Mouse (Mus musculus): Measurements from ENCODE around the gene Susd3. TPM values are rescaled to one million over a fixed set of nuclear protein-coding genes. Genes with fewer than 3 reads are reported as not detected.
A peak's percentile ranks its signal among the peaks of the same experiment; 100 is the strongest.

Gene Susd3
- polyA plus RNA-seq, 1 experiment from 2014 or later: 0.48 TPM

- H3K36me3 ChIP-seq: no peaks in the 10 kb centered on the region
- 42% methylated on average over 3 of the region's 3 CpGs for WGBS
Observed at GRCm38 (mm10) chr13:49218651-49219050, 29.9 kb downstream of the Susd3 start.

GRCm38 (mm10) chr13:49216808-49217561 is 31.5 kb downstream of the Susd3 start:
- Histone ChIP-seq H3K9me3 (no peaks in the 10 kb centered on the region), H3K27ac (replicated peaks) (no peak overlapping the region), H3K4me2 (no peak overlapping the region), H3K4me1 (replicated peaks) (peaks cover 28% of the 10 kb centered on the region), H3K4me3 (no peak overlapping the region), H3K36me3 (no peaks in the 10 kb centered on the region), H3K27me3 (peaks cover 7% of the 10 kb centered on the region; the same call in 1 of the 2 replicates), H3K9ac (no peak overlapping the region)
- ATAC-seq (ENCODE audit: low FRiP score, low read depth): no peak
- 62% methylated on average over 9 of the region's 9 CpGs for WGBS

More at GRCm38 (mm10) chr13:49218651-49219050, 29.9 kb downstream of the Susd3 start:
- Histone ChIP-seq H3K27me3 (peaks cover 8% of the 10 kb centered on the region; the same call in 1 of the 2 replicates), H3K9ac (no peak overlapping the region), H3K27ac (replicated peaks) (no peak overlapping the region), H3K4me2 (no peak overlapping the region), H3K4me3 (no peak overlapping the region), H3K9me3 (no peaks in the 10 kb centered on the region), H3K4me1 (replicated peaks) (peaks cover 22% of the 10 kb centered on the region)
- ATAC-seq (ENCODE audit: low FRiP score, low read depth): no peak

GRCm38 (mm10) chr13:49216220-49216552 is 32.3 kb downstream of the Susd3 start:
- Histone ChIP-seq H3K4me2 (peak overlapping the region; percentile 96), H3K27ac (replicated peaks) (peak overlapping the region; percentile 74)

GRCm38 (mm10) chr13:49215504-49216219 is 32.8 kb downstream of the Susd3 start, which contains the start of gene Card19:
Card19 (minus strand) TSS chr13:49216037.
- no peaks in the 10 kb centered on the region for H3K9me3 ChIP-seq
- H3K27me3 ChIP-seq: peaks cover 7% of the 10 kb centered on the region; the same call in 1 of the 2 replicates
- H3K4me1 ChIP-seq (replicated peaks): peaks cover 41% of the 10 kb centered on the region
- H3K4me3 ChIP-seq: peak within 1 kb of the TSS; percentile 94
- H3K4me2 ChIP-seq: peak within 1 kb of the TSS; percentile 96
- peak; percentile 85 for ATAC-seq (ENCODE audit: low FRiP score, low read depth)
- H3K36me3 ChIP-seq: no peaks in the 10 kb centered on the region
- WGBS: under 1% methylated on average over 76 of the region's 78 CpGs
- H3K27ac ChIP-seq (replicated peaks): peak within 1 kb of the TSS; percentile 74
- peak within 1 kb of the TSS; percentile 81 for H3K9ac ChIP-seq

More at GRCm38 (mm10) chr13:49216220-49216552, 32.3 kb downstream of the Susd3 start:
- H3K36me3 ChIP-seq: no peaks in the 10 kb centered on the region
- peak overlapping the region; percentile 81; the same call in 1 of the 2 replicates for H3K9ac ChIP-seq
- peaks cover 7% of the 10 kb centered on the region; the same call in 1 of the 2 replicates for H3K27me3 ChIP-seq
- 2% methylated on average over 17 of the region's 17 CpGs for WGBS
- peak overlapping the region; percentile 94 for H3K4me3 ChIP-seq
- H3K9me3 ChIP-seq: no peaks in the 10 kb centered on the region
- peaks cover 36% of the 10 kb centered on the region for H3K4me1 ChIP-seq (replicated peaks)
- ATAC-seq (ENCODE audit: low FRiP score, low read depth): no peak

GRCm38 (mm10) chr13:49215128-49215503 is 33.4 kb downstream of the Susd3 start:
- peaks cover 7% of the 10 kb centered on the region; the same call in 1 of the 2 replicates for H3K27me3 ChIP-seq
- no peak for ATAC-seq (ENCODE audit: low FRiP score, low read depth)
- H3K9ac ChIP-seq: peak overlapping the region; percentile 81
- no peaks in the 10 kb centered on the region for H3K9me3 ChIP-seq
- H3K36me3 ChIP-seq: no peaks in the 10 kb centered on the region
- H3K4me1 ChIP-seq (replicated peaks): peaks cover 42% of the 10 kb centered on the region
- peak overlapping the region; percentile 74 for H3K27ac ChIP-seq (replicated peaks)
- H3K4me3 ChIP-seq: peak overlapping the region; percentile 94
- H3K4me2 ChIP-seq: peak overlapping the region; percentile 96
- 11% methylated on average over 5 of the region's 5 CpGs for WGBS

- peaks cover 42% of the 10 kb centered on the region for H3K4me1 ChIP-seq (replicated peaks)
- H3K9me3 ChIP-seq: no peaks in the 10 kb centered on the region
- peaks cover 7% of the 10 kb centered on the region; the same call in 1 of the 2 replicates for H3K27me3 ChIP-seq
- ATAC-seq (ENCODE audit: low FRiP score, low read depth): no peak
- H3K9ac ChIP-seq: no peak overlapping the region
- no peaks in the 10 kb centered on the region for H3K36me3 ChIP-seq
- 0 out of 2 replicates have a peak overlapping the region, but pooled peaks have one; percentile 94 for H3K4me3 ChIP-seq
- WGBS: 54% methylated on average over 3 of the region's 3 CpGs
- H3K4me2 ChIP-seq: peak overlapping the region; percentile 96
- H3K27ac ChIP-seq (replicated peaks): no peak overlapping the region
Observed at GRCm38 (mm10) chr13:49214454-49214853, 34.1 kb downstream of the Susd3 start.

- ATAC-seq (ENCODE audit: low FRiP score, low read depth): peak; percentile 16; the same call in 1 of the 2 replicates
- H3K4me1 ChIP-seq (replicated peaks): peaks cover 42% of the 10 kb centered on the region
- H3K27me3 ChIP-seq: peaks cover 7% of the 10 kb centered on the region; the same call in 1 of the 2 replicates
- H3K4me3 ChIP-seq: no peak overlapping the region
- 47% methylated on average over 4 of the region's 4 CpGs for WGBS
- no peaks in the 10 kb centered on the region for H3K36me3 ChIP-seq
- peak overlapping the region; percentile 40 for H3K27ac ChIP-seq (replicated peaks)
- H3K4me2 ChIP-seq: no peak overlapping the region
- H3K9ac ChIP-seq: no peak overlapping the region
- H3K9me3 ChIP-seq: no peaks in the 10 kb centered on the region
Observed at GRCm38 (mm10) chr13:49213531-49213932, 35.0 kb downstream of the Susd3 start.

GRCm38 (mm10) chr13:49212711-49213500 is 35.6 kb downstream of the Susd3 start:
- no peak overlapping the region for H3K9ac ChIP-seq
- H3K27ac ChIP-seq (replicated peaks): 0 out of 2 replicates have a peak overlapping the region, but pooled peaks have one; percentile 40

GRCm38 (mm10) chr13:49209306-49209705 is 39.2 kb downstream of the Susd3 start:
- ATAC-seq (ENCODE audit: low FRiP score, low read depth): no peak
- 67% methylated on average over 7 of the region's 7 CpGs for WGBS

More at GRCm38 (mm10) chr13:49212711-49213500, 35.6 kb downstream of the Susd3 start:
- 78% methylated on average over 4 of the region's 4 CpGs for WGBS
- Histone ChIP-seq H3K4me2 (no peak overlapping the region), H3K4me3 (no peak overlapping the region), H3K27me3 (peaks cover 7% of the 10 kb centered on the region; the same call in 1 of the 2 replicates), H3K9me3 (no peaks in the 10 kb centered on the region), H3K4me1 (replicated peaks) (peaks cover 42% of the 10 kb centered on the region), H3K36me3 (no peaks in the 10 kb centered on the region)
- no peak for ATAC-seq (ENCODE audit: low FRiP score, low read depth)

GRCm38 (mm10) chr13:49206341-49206740 is 42.2 kb downstream of the Susd3 start:
- Histone ChIP-seq H3K4me3 (no peak overlapping the region), H3K36me3 (no peaks in the 10 kb centered on the region), H3K9ac (no peak overlapping the region), H3K4me1 (replicated peaks) (peaks cover 12% of the 10 kb centered on the region), H3K27me3 (no peaks in the 10 kb centered on the region), H3K4me2 (no peak overlapping the region), H3K9me3 (no peaks in the 10 kb centered on the region), H3K27ac (replicated peaks) (no peak overlapping the region)
- 96% methylated on average over 2 of the region's 2 CpGs for WGBS
- no peak for ATAC-seq (ENCODE audit: low FRiP score, low read depth)

More at GRCm38 (mm10) chr13:49209306-49209705, 39.2 kb downstream of the Susd3 start:
- H3K27me3 ChIP-seq: no peaks in the 10 kb centered on the region
- H3K4me2 ChIP-seq: no peak overlapping the region
- peaks cover 32% of the 10 kb centered on the region for H3K4me1 ChIP-seq (replicated peaks)
- H3K36me3 ChIP-seq: no peaks in the 10 kb centered on the region
- H3K27ac ChIP-seq (replicated peaks): no peak overlapping the region
- no peak overlapping the region for H3K9ac ChIP-seq
- H3K4me3 ChIP-seq: no peak overlapping the region
- H3K9me3 ChIP-seq: no peaks in the 10 kb centered on the region

GRCm38 (mm10) chr13:49205381-49205998 is 43.0 kb downstream of the Susd3 start:
- Histone ChIP-seq H3K36me3 (no peaks in the 10 kb centered on the region), H3K4me1 (replicated peaks) (0 out of 2 replicates have a peak, but pooled peaks cover 5% of the 10 kb centered on the region), H3K9ac (no peak overlapping the region), H3K27me3 (no peaks in the 10 kb centered on the region), H3K4me3 (no peak overlapping the region), H3K4me2 (no peak overlapping the region), H3K27ac (replicated peaks) (no peak overlapping the region), H3K9me3 (no peaks in the 10 kb centered on the region)
- ATAC-seq (ENCODE audit: low FRiP score, low read depth): peak; percentile 54; the same call in 1 of the 2 replicates
- WGBS: 31% methylated on average over 13 of the region's 13 CpGs
